Mouse (Mus musculus): ENCODE data around the gene Arhgap5. TPM values are rescaled to one million over a fixed set of nuclear protein-coding genes. Genes with fewer than 3 reads are reported as not detected.
"Not testable (repeated sequence)": the region's sequence is repeated elsewhere in the genome, so short reads cannot be mapped to it uniquely, and the experiment has no call there.

Gene Arhgap5
- total RNA-seq, 2 experiments from 2014 or later = 29.6 to 30.0 TPM

DNA sequence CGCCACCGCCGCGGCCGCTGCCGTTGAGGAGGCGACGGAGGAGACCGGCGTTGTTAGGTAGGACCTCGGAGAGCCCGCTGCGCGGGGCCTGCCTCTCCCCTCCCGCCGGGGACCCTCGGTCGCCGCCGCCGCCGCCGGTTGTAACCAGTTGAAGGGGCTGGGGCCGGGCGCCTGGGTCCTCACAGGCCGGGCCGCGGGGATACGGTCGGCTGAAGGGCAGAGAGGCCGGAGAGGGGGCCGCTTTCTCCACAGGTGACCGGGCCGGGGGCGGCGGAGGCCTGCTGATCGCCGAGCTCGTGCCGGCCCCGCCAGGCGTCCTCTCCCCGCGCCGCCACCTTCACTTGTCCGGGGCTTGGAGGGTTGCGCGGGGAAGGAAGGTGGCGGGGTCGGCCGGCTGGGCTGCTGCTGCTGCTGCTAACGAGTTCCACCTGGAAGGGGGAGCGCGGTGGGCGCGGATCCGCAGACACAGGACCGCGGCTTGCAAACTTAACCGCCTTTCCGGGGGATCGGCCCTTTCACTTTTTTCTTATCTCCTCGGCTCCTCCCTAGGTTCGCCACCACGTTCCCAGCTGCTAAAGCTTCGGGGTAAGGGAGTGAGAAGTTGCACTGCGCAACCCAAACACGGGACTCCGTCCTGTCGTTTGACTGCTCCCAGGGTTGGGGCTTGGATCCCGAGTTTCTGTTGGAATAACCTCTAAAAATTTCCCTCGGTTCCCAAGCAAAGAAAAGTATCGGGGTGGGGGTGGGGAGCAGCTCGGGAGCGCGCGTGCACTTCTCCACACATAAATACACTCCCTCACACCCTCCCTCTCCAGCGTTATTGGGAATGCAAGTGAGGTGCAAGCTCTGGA lies 784 bp downstream of the Arhgap5 start:
- intact Hi-C loops (cut with DNase I; ENCODE audit: low total_unique reads) = loop anchor here (5.0 kb wide), 2 partner anchors 98 to 328 kb away; no protein-coding TSS in a partner anchor
- peak; percentile 60 for DNase-seq

DNA sequence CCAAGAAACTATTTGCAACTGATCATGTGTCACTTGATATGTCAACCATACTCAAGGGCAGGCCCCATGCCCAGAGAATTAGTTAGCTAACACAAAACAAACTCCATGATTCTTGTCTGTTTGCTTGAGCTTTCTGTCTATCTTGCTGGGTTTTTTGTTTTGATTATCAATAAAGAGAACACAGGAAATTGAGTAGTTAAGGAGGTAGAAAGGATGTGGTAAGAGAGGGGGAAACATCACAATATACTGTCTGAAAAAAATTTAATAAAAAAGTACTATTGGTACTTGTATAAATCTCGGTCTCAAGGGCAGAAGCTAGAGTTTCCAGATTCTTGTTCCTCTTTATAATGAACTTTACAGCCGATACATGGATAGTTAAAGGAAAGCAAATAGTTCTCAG lies 20.9 kb downstream of the Arhgap5 start:
- intact Hi-C loops (cut with DNase I; ENCODE audit: low total_unique reads) = no loop called here
- no peak for DNase-seq

DNA sequence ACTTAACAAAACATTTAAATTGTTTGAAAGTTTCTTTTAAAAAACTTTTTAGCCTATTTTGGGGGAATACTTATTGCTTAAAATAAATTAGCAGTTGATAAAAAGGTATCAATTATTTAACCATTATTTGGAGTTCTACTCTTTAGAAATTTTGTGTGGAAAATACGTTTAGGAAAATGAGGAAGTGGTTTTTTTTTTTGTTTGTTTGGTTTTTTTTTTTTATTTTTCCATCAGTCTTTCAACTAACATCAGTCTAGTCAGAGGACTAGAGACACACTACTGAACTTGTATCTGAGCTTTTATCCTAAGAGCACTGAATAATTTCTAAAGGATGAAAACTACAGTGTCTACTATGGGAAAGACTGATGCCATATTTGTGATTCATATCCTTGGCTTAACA lies 21.7 kb downstream of the Arhgap5 start:
- intact Hi-C loops (cut with DNase I; ENCODE audit: low total_unique reads) = no loop called here
- DNase-seq = no peak

DNA sequence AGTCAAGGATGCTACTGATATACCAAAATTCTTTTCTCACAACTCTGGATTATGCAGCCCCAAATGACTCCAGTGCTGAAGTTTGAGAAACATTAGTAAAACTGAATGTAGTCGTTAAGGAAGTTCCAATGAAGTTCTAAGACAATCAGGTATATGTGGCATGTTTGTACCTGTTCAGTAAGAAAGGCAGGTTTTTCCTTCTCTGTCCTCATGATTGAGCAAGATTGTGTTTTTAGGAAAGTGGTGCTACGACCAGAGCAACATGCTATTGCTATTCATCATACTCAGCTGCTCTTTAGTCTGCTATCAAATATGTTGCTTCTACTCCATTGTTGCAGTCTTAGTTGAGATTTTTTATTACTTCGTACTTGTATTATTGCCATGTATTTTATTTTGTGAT lies 26.0 kb downstream of the Arhgap5 start:
- intact Hi-C loops (cut with DNase I; ENCODE audit: low total_unique reads) = no loop called here

DNA sequence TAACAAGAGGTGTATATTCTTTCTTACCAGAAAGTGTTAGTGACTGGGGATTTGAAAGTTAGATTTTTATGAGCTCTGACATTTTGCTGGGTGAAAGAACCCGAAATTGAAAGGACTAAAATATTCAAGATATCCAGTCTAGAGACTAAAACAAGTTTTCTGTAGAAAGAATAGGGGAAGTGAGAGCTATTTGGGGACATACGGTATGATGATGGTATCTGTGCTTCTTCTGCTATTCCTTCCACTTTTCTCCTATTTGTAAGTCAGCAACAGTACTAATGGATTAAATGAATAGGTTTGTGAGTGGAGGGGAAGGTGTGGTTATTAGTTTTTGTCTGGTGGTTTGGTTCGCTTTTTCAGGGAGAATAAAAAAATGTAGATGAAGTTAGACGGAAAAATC lies 37.5 kb downstream of the Arhgap5 start:
- intact Hi-C loops (cut with DNase I; ENCODE audit: low total_unique reads) = no loop called here
- no peak for DNase-seq

More for the DNA sequence above, 26.0 kb downstream of the Arhgap5 start:
- DNase-seq = no peak

DNA sequence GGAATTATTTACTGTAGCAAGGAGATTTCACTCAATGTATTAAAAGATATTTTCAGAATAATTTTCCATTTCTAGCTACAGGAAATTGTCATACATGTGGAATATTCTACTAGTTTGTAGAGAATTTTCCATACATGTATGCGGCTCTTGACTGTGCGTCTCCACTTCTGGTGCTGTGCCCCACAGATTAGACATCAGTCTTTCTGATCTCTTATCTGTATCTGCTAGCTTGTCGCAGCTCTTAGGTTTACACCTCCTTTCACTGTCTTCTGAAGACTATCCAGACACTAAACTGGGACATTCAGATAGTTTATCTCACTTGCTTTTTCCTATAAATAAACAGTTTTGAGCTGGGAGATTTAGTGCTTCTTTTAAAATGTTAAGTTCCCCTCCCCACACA lies 40.8 kb downstream of the Arhgap5 start:
- intact Hi-C loops (cut with DNase I; ENCODE audit: low total_unique reads) = no loop called here

DNA sequence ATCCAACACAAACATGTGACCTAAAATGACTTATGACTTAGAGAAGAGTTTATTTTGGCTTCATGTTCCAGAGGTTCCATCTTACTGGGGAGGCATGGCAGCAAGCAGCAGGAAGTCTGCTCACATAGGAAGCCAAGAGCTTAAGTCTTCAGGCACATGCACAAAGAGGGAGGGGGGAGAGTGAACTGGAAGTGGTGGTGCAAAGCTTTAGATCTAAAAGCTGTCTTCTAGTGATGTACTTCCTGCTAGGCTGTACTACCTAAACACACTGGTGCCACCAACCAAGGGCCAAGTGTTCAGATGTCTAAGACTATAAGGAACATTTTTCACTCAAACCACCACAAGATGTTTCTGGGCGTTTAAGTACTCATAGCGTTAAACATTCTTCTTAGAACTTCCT lies 48.3 kb downstream of the Arhgap5 start:
- intact Hi-C loops (cut with DNase I; ENCODE audit: low total_unique reads) = no loop called here
- DNase-seq = no peak

More for the DNA sequence above, 40.8 kb downstream of the Arhgap5 start:
- DNase-seq = no peak

DNA sequence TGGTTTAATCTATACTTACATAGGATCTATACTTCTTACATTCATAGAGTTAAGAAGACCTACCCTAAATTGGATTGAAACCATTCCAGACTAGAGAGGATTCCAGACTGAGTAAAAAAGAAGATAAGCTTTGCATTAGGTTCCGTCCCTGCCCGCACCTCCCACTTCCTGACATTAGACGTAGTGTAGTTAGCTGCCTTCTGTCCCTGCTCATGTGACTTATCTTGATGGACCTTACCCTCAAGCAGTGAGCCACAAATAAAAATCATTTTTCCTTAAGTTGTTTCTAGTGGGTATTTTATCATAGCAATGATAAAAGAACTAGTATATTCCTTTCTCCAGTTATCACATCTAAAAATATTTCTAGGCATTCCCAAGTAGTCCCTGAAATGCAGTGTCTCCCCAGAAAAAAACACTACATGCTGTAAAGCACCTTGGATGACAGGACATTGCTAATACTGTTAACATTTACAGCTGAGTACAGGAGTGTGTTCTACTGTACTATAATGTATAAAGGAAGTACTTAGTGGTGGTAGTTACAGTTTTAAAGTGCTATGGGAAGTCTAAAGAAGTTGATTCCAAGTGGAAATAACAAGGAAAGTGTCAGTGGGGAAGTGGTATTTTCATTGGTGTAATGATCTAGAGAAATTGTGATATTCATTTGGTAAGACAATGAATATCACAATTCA lies 51.6 kb downstream of the Arhgap5 start:
- DNase-seq = no peak
- intact Hi-C loops (cut with DNase I; ENCODE audit: low total_unique reads) = no loop called here

DNA sequence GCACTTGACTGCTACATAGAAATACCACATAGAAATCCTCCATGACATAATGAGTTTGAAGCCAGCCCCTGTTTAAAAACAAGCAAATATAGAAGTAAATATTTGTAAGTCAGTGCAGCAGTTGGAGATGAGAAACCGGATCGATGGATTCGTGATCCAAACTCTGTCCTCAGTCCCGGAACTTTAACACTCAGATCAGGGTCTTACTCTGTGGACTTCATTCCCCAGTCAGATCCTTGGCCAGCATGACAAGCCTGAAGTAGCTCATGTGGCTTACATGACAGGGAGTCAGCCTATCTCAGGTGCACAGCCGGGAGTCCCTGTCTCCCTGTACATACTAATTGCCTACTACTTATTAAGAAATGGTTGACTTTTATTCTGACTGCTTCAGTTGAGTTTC lies 61.9 kb downstream of the Arhgap5 start:
- intact Hi-C loops (cut with DNase I; ENCODE audit: low total_unique reads) = no loop called here
- no peak for DNase-seq

DNA sequence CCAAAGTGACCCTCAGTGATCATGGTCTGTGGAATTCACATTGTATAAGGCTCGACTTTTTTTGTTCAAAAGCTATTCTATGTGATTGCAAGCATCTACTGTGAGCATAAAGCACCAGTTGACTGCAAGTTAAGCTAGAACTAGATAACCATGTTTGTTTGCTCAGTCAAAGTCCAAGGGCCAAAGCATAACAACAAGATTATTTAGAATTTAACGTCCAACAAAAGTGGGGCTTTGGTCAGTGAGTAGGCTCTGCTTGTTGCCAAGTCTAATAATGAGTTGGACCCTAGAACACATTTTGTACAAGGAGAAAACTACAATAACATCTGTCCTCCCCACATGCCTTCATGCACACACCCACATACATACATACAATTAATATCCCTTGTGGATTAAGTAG lies 69.6 kb downstream of the Arhgap5 start:
- DNase-seq = no peak
- intact Hi-C loops (cut with DNase I; ENCODE audit: low total_unique reads) = no loop called here

DNA sequence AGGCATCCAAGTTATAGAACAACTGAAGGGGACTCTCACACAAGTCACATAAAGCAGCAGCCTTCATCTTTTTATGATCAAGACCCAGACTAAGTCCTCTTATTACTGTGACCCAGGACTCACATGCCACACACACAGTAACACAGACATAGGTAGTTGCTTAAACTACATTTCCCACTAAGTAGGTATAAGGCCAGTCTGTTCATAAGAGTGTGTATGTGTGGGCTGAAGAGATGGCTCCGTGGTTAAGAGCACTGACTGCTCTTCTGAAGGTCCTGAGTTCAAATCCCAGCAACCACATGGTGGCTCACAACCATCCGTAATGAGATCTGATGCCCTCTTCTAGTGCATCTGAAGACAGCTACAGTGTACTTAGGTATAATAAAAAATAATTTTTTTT lies 82.7 kb downstream of the Arhgap5 start:
- intact Hi-C loops (cut with DNase I; ENCODE audit: low total_unique reads); DNase-seq: not testable (repeated sequence)

DNA sequence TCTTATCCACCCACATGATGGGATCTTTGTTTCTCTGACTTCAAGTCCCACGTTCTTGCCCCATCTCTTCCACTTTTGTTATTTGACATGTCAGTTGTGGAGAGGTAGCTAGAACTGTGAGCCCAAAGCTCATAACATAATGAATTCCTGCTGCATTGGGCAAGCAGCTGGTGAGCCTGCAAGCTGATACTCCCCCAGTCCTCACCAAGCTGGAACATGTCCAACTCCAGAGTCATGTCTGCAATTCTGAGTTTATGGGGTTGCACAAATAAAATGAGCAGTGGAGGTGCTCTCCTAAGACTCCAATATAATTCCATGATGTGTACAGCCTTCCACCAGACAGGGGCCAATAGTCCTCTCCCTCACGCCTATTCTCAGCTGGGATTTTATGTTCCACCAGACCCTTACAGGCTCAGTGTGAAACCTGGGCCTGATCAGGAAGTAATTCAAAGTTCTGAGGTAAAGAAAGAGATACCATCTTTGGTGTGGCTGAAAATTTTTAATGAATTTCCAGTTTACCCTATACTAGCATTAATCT lies 83.8 kb downstream of the Arhgap5 start:
- intact Hi-C loops (cut with DNase I; ENCODE audit: low total_unique reads) = no loop called here
- DNase-seq = no peak

DNA sequence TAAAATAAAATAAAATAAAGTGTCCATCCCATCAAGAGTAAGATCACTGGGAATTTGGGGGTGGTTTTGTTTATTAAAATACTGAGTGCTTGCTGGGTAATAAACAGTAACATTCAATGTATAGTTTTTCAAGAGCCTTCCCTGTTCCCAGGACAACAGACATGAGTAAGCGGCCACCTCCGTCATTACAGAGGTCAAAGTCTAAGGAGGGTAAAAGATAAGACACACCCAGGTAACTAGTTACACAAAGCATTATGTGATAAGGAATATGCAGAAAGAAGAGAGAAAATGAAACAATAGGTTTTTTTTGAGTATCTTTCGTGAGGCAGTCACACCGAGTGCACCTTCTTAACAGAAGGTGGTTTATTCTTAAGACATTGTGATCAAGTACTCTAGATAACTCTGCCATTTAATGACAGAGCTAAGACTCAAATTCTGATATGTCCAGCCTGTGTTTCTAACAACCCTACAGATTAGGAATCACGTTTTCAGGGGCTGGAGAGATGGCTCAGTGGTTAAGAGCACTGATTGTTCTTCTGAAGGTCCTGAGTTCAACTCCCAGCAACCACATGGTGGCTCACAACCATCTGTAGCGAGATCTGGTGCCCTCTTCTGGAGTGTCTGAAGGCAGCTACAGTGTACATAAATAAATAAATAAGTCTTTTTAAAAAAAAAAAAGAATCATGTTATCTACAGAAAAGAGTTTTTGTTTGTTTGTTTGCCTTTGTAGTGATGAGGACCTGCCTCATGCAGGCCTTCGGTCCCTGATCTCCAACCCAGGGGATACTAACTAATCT lies 91.8 kb downstream of the Arhgap5 start:
- no peak for DNase-seq
- intact Hi-C loops (cut with DNase I; ENCODE audit: low total_unique reads) = no loop called here

DNA sequence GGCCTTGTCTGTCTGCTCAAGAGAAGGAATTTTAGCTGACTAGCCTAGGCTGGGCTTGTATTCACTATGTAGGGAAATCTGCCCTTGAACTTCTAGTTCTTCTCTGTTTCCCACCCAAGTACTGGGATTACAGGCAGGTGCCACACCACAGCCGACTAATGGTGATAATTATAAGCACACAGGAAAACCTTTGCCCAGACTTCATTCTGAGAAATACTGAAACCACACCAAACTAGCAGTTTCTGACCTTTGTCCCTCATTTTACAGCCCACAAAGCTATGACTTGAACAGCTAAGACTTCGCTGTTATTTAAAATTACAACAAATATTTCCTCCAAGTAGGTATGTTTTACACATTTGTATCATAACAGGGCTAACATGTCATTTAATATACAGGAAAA lies 98.7 kb downstream of the Arhgap5 start:
- intact Hi-C loops (cut with DNase I; ENCODE audit: low total_unique reads) = loop anchor here (5.0 kb wide), 1 partner anchor 100 kb away; the partner anchor contains the start of gene Arhgap5

DNA sequence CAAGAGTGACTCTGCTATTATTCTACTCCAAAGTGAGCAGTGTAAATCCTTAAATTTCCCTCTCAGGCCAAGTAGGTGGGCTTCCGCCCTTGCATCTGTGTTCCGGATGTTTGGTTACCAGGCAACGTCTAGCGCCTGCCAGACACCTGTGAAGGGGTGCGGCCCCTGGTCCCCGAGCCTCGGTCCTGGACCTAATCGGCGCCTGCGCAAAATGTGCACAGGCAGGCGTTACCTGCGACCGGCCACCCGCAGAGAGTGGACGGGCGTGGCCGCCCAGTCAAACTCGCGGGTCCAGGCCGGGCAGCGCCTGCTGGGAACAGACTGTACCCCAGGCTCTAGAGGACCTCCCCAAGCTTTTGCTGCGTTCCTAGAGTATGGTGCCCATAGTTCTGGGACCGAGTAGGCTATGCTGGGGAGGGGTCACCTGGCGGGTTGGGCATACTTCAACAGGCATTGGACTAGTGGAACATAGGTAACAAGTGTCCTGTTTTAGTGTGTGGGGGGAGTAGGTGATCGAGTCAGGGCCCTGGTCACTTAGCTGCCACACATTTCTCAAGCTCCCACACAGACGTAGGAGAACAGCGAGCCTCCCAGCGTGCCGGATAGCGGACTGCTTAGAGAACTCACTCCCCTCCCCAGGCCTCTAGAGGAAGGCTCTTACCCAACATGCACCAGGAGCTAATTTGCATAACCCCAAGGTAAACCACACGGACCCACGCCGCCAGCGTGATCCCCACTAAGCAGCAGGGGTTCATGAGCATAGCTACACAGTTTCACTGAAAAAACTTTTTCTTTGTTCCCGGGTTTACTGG lies 99.3 kb downstream of the Arhgap5 start:
- DNase-seq = peak; percentile 82
- intact Hi-C loops (cut with DNase I; ENCODE audit: low total_unique reads) = loop anchor here (5.0 kb wide), 1 partner anchor 101 kb away; the partner anchor contains the start of gene Arhgap5

More for the DNA sequence above, 98.7 kb downstream of the Arhgap5 start:
- no peak for DNase-seq

DNA sequence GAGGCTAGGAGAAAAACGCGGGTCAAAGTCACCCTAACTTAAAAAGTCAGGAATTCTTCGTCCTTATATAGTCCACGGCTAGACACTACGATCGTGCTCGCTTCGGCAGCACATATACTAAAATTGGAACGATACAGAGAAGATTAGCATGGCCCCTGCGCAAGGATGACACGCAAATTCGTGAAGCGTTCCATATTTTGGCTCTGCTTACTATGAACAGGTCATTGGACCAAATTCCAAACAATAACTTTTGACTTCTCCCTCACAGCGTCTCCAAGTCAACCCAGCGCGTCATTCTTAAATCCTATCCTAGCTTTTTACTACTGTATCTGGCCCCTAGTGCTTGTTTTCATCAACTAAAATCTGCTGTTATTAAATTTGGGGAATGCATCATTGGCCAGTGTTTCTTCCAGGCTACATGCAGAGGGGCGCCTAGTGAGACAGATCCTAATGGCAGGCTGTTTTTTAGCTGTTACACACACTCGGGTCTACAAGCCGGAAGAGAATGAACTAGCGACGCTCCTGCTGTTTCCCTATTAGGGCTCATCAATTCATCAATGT lies 100.0 kb downstream of the Arhgap5 start:
- intact Hi-C loops (cut with DNase I; ENCODE audit: low total_unique reads) = loop anchor here (5.0 kb wide), 1 partner anchor 101 kb away; the partner anchor contains the start of gene Arhgap5
- DNase-seq = peak; percentile 17

DNA sequence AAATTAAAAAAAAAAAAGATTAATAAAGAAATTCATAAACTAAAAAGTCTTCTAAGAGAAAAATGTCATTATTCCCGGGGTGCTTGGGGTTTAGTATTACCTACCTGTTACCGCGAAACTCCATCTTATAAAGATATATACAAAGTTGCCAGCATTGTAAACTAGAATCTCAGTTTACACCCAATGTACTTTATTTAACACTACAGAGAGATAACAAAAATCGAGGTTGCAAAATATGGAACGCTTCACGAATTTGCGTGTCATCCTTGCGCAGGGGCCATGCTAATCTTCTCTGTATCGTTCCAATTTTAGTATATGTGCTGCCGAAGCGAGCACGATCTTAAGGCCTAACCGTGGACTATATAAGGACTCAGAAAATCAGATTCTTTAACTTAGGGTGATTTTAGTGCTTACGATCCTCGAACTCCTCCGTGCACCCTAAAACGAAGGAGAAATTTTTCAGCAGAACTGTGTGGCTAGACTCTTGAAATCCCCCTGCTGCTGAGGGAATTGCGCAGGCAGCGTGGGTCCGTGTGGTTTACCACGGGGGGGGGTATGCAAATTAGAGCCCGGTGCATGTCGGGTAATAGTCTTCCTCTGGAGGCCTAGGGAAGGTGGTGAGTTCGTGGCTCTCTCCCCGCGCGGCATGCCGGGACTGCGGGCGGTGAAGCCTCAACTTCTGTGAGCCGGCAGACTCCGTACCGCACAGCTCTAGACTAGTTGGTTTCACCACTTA lies 100.7 kb downstream of the Arhgap5 start:
- intact Hi-C loops (cut with DNase I; ENCODE audit: low total_unique reads) = loop anchor here (5.0 kb wide), 1 partner anchor 102 kb away; the partner anchor contains the start of gene Arhgap5
- peak; percentile 96 for DNase-seq
